Mouse (Mus musculus) myocyte (in vitro differentiated cells): ENCODE data around the gene Zfp61. TPM values are rescaled to one million over a fixed set of nuclear protein-coding genes. Genes with fewer than 3 reads are reported as not detected.

Experiments used
- H3K27me3 ChIP-seq: one replicate; pipeline ENCODE4 v1.6.1; 2011; ENCODE audit not compliant: control insufficient read depth, insufficient read depth, insufficient read length
- H3K36me3 ChIP-seq: one replicate; pipeline ENCODE4 v1.6.1; 2011; ENCODE audit not compliant: control insufficient read depth, insufficient read depth
- H3K4me2 ChIP-seq: one replicate; pipeline ENCODE4 v1.6.1; 2011; ENCODE audit warnings: low read depth, control low read depth
- H3K4me3 ChIP-seq: one replicate; pipeline ENCODE4 v1.5.1; 2011; ENCODE audit warnings: mild to moderate bottlenecking, control low read depth, moderate library complexity
- H3K79me2 ChIP-seq: one replicate; pipeline ENCODE4 v1.6.1; 2011; ENCODE audit not compliant: control insufficient read depth, insufficient read depth
- H3ac ChIP-seq: one replicate; pipeline ENCODE4 v1.6.1; 2011; ENCODE audit not compliant: control insufficient read depth, insufficient read length
- CEBPB ChIP-seq: IDR thresholded peaks from 2 replicates; pipeline ENCODE4 v1.6.1; 2011; ENCODE audit warnings: mild to moderate bottlenecking, moderate library complexity; ENCODE audit not compliant: poor library complexity, insufficient read depth, severe bottlenecking
- E2F4 ChIP-seq: IDR thresholded peaks from one replicate; pipeline ENCODE4 v1.6.1; 2011; ENCODE audit warnings: mild to moderate bottlenecking, control low read depth, moderate library complexity; ENCODE audit not compliant: insufficient read depth
- MAX ChIP-seq: IDR thresholded peaks from one replicate; pipeline ENCODE4 v1.6.1; 2011; ENCODE audit warnings: low read depth, mild to moderate bottlenecking, control low read depth
- MYOD1 ChIP-seq, 3 experiments: IDR thresholded peaks; one replicate each; pipeline ENCODE4 v1.6.1; 2011; ENCODE audit warnings: control low read depth in 2 of 3, low read depth in 2 of 3, mild to moderate bottlenecking in 2 of 3, moderate library complexity in 1 of 3; ENCODE audit not compliant: insufficient read length in 2 of 3, control insufficient read depth in 1 of 3
- MYOG ChIP-seq, 3 experiments: IDR thresholded peaks; one replicate each; pipeline ENCODE4 v1.6.1; 2011; ENCODE audit warnings: control low read depth in 2 of 3, low read depth in 2 of 3, mild to moderate bottlenecking in 2 of 3; ENCODE audit not compliant: insufficient read length in 2 of 3, control insufficient read depth in 1 of 3, insufficient read depth in 1 of 3
- POLR2A ChIP-seq: IDR thresholded peaks from one replicate; pipeline ENCODE4 v1.6.1; 2011; ENCODE audit warnings: low read depth, mild to moderate bottlenecking, control low read depth, moderate library complexity; ENCODE audit not compliant: insufficient read length
- POLR2AphosphoS2 ChIP-seq: IDR thresholded peaks from one replicate; pipeline ENCODE4 v1.6.1; 2011; ENCODE audit warnings: low read depth, control low read depth; ENCODE audit not compliant: insufficient read length
- REST ChIP-seq: IDR thresholded peaks from one replicate; pipeline ENCODE4 v1.6.1; 2011; ENCODE audit warnings: mild to moderate bottlenecking, control low read depth, moderate library complexity; ENCODE audit not compliant: insufficient read depth, insufficient read length
- SRF ChIP-seq: IDR thresholded peaks from one replicate; pipeline ENCODE4 v1.6.1; 2011; ENCODE audit warnings: low read depth; ENCODE audit not compliant: control insufficient read depth, insufficient read length
- TCF12 ChIP-seq: IDR thresholded peaks from one replicate; pipeline ENCODE4 v1.6.1; 2011; ENCODE audit warnings: mild to moderate bottlenecking, control low read depth; ENCODE audit not compliant: poor library complexity, insufficient read depth, severe bottlenecking
- TCF3 ChIP-seq: IDR thresholded peaks from one replicate; pipeline ENCODE4 v1.6.1; 2011; ENCODE audit warnings: low read depth, control low read depth; ENCODE audit not compliant: insufficient read length
- USF1 ChIP-seq: IDR thresholded peaks from one replicate; pipeline ENCODE4 v1.6.1; 2011; ENCODE audit warnings: low read depth, mild to moderate bottlenecking, control low read depth, moderate library complexity
- polyA plus RNA-seq: library from polyadenylated mRNA; unstranded; fragments of >200 nt; fragmentation: generic; extraction: Trizol; gene quantifications from one replicate; pipeline ENCODE4 v1.2.1, GENCODE M21; 2012; ENCODE audit warnings: missing spikeins

Gene Zfp61
- polyA plus RNA-seq, 1 experiment, result 4.3 TPM

- H3ac ChIP-seq, result no peak overlapping the region
- H3K27me3 ChIP-seq, result peaks cover 5% of the 10 kb centered on the region
- TF ChIP-seq TCF3 (no peak), POLR2A (no peak), TCF12 (no peak), SRF (no peak), POLR2AphosphoS2 (no peak), MAX (no peak), CEBPB (no peak), E2F4 (no peak), MYOD1 (IDR thresholded peaks at IDR 0.05; ENCODE audit: control insufficient read depth in 1 of 3, insufficient read length in 2 of 3, low read depth in 2 of 3) (no peak), USF1 (no peak), MYOG (IDR thresholded peaks at IDR 0.05; ENCODE audit: control insufficient read depth in 1 of 3, insufficient read depth in 1 of 3, insufficient read length in 2 of 3, low read depth in 2 of 3) (no peak), REST (no peak)
- no peaks in the 10 kb centered on the region for H3K36me3 ChIP-seq
- H3K79me2 ChIP-seq, result no peaks in the 10 kb centered on the region
- no peak overlapping the region for H3K4me3 ChIP-seq
- H3K4me2 ChIP-seq, result no peak overlapping the region
These were observed 24.7 kb upstream of the Zfp61 start for GRCm38 (mm10) chr7:24325675-24326128.

- Histone ChIP-seq H3K4me2 (no peak overlapping the region), H3K36me3 (no peaks in the 10 kb centered on the region), H3K27me3 (peaks cover 5% of the 10 kb centered on the region), H3K4me3 (no peak overlapping the region), H3ac (no peak overlapping the region), H3K79me2 (no peaks in the 10 kb centered on the region)
- TF ChIP-seq POLR2AphosphoS2 (no peak), REST (no peak), E2F4 (no peak), MYOD1 (IDR thresholded peaks at IDR 0.05; ENCODE audit: control insufficient read depth in 1 of 3, insufficient read length in 2 of 3, low read depth in 2 of 3) (no peak), TCF3 (no peak), MYOG (IDR thresholded peaks at IDR 0.05; ENCODE audit: control insufficient read depth in 1 of 3, insufficient read depth in 1 of 3, insufficient read length in 2 of 3, low read depth in 2 of 3) (no peak), TCF12 (no peak)
These were observed 24.2 kb upstream of the Zfp61 start for GRCm38 (mm10) chr7:24325197-24325596.

GRCm38 (mm10) chr7:24322593-24322992, 21.6 kb upstream of the Zfp61 start:
- Histone ChIP-seq H3K4me2 (no peak overlapping the region), H3ac (no peak overlapping the region), H3K79me2 (no peaks in the 10 kb centered on the region), H3K27me3 (no peaks in the 10 kb centered on the region), H3K36me3 (no peaks in the 10 kb centered on the region), H3K4me3 (no peak overlapping the region)
- no peak for TF ChIP-seq POLR2AphosphoS2
- no peak for TF ChIP-seq MYOD1 (IDR thresholded peaks at IDR 0.05; ENCODE audit: control insufficient read depth in 1 of 3, insufficient read length in 2 of 3, low read depth in 2 of 3)
- TF ChIP-seq MAX, result no peak
- no peak for TF ChIP-seq CEBPB
- TF ChIP-seq TCF3, result no peak
- TF ChIP-seq TCF12, result no peak
- no peak for TF ChIP-seq MYOG (IDR thresholded peaks at IDR 0.05; ENCODE audit: control insufficient read depth in 1 of 3, insufficient read depth in 1 of 3, insufficient read length in 2 of 3, low read depth in 2 of 3)
- TF ChIP-seq USF1, result no peak
- TF ChIP-seq POLR2A, result no peak
- TF ChIP-seq REST, result no peak
- TF ChIP-seq SRF, result no peak
- TF ChIP-seq E2F4, result no peak

GRCm38 (mm10) chr7:24318942-24319341, 17.9 kb upstream of the Zfp61 start:
- Histone ChIP-seq H3K4me2 (no peak overlapping the region), H3ac (no peak overlapping the region), H3K79me2 (no peaks in the 10 kb centered on the region), H3K4me3 (no peak overlapping the region), H3K27me3 (no peaks in the 10 kb centered on the region), H3K36me3 (no peaks in the 10 kb centered on the region)
- TF ChIP-seq TCF12 (no peak), USF1 (no peak), SRF (no peak), E2F4 (no peak), MYOD1 (IDR thresholded peaks at IDR 0.05; ENCODE audit: control insufficient read depth in 1 of 3, insufficient read length in 2 of 3, low read depth in 2 of 3) (no peak), MAX (no peak), MYOG (IDR thresholded peaks at IDR 0.05; ENCODE audit: control insufficient read depth in 1 of 3, insufficient read depth in 1 of 3, insufficient read length in 2 of 3, low read depth in 2 of 3) (no peak), REST (no peak), POLR2A (no peak), TCF3 (no peak), POLR2AphosphoS2 (no peak)

GRCm38 (mm10) chr7:24316567-24317092, 15.6 kb upstream of the Zfp61 start, which contains the start of gene Zfp94:
Gene Zfp94 (minus strand): TSS chr7:24316666.
- TF ChIP-seq POLR2A, result peak; percentile 74
- peak; percentile 67 for TF ChIP-seq POLR2AphosphoS2
- no peak for TF ChIP-seq TCF12
- Histone ChIP-seq H3ac (no peak within 1 kb of the TSS), H3K36me3 (no peaks in the 10 kb centered on the region), H3K4me3 (peak within 1 kb of the TSS; percentile 39), H3K27me3 (no peaks in the 10 kb centered on the region), H3K79me2 (no peaks in the 10 kb centered on the region), H3K4me2 (peak within 1 kb of the TSS; percentile 92)
